ENCODE assay signal across 19 mouse cellular contexts in the genomic region with DNA sequence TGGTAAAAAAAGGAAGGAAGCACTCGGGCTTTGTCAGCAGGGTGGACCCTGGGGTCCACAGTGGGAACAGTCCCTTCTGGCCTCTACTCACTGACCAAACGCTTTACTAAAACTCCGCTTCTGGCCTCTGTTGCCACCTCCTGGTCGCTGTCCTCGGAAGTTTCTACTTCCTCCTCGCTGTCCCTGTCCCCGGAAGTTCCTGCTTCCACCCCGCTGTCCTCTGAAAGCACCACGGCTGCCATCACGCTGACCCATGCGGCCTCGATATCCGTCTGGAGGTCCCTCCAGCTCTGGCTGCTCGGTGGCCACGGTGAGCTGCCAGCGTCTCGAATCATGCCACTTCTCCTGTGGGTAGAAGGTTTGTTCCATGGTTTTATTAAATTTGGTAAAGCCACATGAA.
"Had no signal": no experiment of that assay in that cellular context is flagged by ENCODE, and none has a peak within 500 bp of the region (broad histone marks: within the 10 kb centered on the region; RNA-seq: fewer than 3 reads in every experiment).

No protein-coding gene starts in this region.

- H3K27ac ChIP-seq: midbrain, embryonic 10.5 days; midbrain, embryonic 13.5 days; neural tube, embryonic 13.5 days; neural tube, embryonic 15.5 days; stomach, embryonic 15.5 days; stomach, postnatal 0 days had no signal

- H3K9me3 ChIP-seq: midbrain, embryonic 10.5 days; midbrain, embryonic 13.5 days; neural tube, embryonic 13.5 days; neural tube, embryonic 15.5 days; stomach, embryonic 15.5 days had no signal

- H3K4me2 ChIP-seq: lung, embryonic 14.5 days; midbrain, embryonic 13.5 days; neural tube, embryonic 13.5 days; neural tube, embryonic 15.5 days; stomach, embryonic 15.5 days had no signal

- H3K9ac ChIP-seq: lung, embryonic 14.5 days; midbrain, embryonic 13.5 days; neural tube, embryonic 13.5 days; neural tube, embryonic 15.5 days; stomach, embryonic 15.5 days had no signal

- DNase-seq: lung, adult 18-20 months; lung, embryonic 14.5 days; lung, postnatal 10 days; lung, postnatal 4 days; retina, postnatal 1 day; right cerebral cortex, adult 18-20 months; right cerebral cortex, postnatal 25 days; right cerebral cortex, postnatal 4 days; thymus, adult 2 months; thymus, postnatal 25 days; thymus, postnatal 4 days had no signal

- H3K4me3 ChIP-seq: midbrain, embryonic 10.5 days; midbrain, embryonic 13.5 days; myocyte; neural tube, embryonic 13.5 days; neural tube, embryonic 15.5 days; stomach, embryonic 15.5 days had no signal

- ATAC-seq: midbrain, embryonic 13.5 days; midbrain, embryonic 16.5 days had no signal

- H3K27me3 ChIP-seq: midbrain, embryonic 13.5 days; neural tube, embryonic 13.5 days; neural tube, embryonic 15.5 days; stomach, embryonic 15.5 days had no signal
